Mouse (Mus musculus) heart, postnatal 36 days (tissue): ENCODE measurements around the gene 4931429L15Rik. TPM values are rescaled to one million over a fixed set of nuclear protein-coding genes. Genes with fewer than 3 reads are reported as not detected.

Experiments used
- DNase-seq, 2 experiments: peaks; one replicate each; pipeline ENCODE4 v3.0.0; 2021 to 2022
- intact Hi-C: fragments of 180-260 bp; cut with DNase I; formaldehyde crosslinking; loops from one replicate; pipeline ENCODE4 v1.15.1; 2025
- total RNA-seq, 2 experiments: library from RNA; stranded (reverse); gene quantifications; 2 replicates each; pipeline ENCODE4 v1.2.3; 2021

The 4931429L15Rik gene
- total RNA-seq, 2 experiments from 2014 or later = not detected

DNA sequence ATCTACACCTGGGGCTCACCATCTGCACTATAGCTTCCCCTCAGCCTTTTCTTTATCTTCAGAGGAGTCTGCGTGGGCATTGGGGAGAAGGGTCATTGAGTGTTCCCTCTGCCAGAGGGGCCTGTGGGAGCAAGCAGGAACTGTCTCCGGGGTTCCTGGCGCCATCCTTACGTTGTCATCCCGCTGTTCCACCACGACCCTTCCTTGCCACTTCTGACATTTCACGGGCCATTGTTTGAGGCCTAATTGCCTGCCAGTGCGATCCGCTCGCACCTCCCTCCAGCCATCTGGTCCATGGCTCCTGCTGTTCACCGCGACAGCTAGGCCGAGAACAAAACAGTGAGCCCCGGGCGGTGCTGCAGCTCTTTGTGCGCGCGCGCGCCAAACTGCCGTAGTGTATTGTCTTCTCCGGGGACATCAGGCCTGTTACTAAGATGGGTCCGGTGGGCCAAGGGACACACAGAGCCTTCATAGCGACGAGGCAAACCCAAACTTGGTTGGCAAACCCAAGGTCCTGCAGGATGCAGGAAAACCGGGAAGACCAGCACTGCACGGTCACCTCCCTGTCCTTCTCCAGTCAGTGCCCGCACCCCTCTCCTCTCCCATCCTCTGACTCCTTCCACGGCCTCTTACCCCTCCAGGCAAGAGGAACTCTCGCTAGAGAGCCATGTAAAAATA, 8.9 kb upstream of the 4931429L15Rik start:
- intact Hi-C loops = no loop called here
- DNase-seq = peak; percentile 14 to 18

DNA sequence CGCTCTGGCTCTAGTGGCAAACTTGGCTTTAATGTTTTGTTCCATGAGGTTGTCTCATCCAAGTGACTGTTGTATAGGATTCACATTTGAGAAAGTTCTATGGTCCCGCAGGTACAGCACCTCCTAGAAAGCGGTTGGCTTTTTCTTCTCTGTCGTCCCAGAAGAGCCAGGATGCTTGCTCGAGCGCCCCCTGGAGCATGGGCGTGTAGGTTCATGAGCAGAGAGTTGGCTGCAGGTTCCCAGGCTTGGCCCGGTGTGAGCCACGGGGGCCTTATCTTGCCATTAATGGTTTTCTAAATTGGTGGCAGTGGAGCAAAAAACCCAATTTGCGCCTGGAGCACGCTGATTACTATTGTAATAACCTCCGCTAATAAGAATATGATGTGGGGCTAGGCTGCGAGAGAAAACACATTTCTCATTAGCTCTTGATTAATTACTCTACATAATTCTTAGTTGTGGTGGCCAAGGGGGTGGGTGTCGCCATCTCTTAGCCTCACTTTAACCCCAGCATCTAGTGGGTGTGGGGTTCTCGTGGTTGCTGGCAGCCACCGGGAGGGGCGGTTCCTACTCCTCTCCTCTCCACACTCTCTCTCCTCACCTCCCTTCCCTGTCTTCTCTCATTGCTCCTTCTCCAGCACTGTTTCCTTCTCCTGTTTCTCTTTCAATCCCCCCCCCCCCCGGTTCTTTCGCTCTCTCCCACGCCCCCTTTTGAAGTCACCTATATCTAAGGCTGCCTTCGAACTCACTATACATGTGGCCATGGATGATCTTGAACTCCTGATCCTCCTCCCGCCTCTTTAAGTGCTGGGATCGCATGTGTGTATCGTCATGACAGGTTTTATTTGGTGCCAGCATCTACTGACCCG, 8.2 kb upstream of the 4931429L15Rik start:
- intact Hi-C loops = no loop called here
- DNase-seq = no peak

DNA sequence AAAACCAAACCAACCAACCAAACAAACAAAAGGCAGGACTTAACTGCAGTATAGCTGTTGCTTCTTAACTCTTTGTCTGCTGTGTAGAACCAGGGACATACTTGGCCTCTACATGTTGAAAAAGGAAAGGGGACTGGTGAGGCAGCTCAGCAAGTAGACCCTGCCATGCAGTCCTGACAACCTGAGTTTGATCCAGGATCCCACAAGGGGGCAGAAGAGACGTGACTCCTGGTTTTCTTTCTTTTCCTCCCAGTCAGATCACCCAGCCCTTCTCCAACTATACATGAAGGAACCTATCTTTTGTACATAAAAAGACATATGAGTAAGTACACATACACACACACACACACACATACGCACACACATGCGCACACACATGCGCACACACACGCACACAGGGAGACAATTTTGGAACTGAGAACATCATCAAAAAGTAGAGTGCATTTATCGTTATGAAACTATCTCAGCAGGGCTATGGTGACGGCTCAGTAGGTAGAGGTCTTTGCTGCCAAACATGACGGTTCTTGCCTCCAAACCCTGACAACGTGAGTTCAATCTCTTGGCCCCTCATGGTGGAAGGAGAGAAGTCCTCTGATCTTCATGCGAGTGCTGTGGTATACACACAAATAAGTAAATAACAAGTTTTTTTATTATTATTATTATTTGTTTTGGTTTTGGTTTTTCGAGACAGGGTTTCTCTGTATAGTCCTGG, 7.1 kb upstream of the 4931429L15Rik start:
- no peak for DNase-seq
- intact Hi-C loops = no loop called here

DNA sequence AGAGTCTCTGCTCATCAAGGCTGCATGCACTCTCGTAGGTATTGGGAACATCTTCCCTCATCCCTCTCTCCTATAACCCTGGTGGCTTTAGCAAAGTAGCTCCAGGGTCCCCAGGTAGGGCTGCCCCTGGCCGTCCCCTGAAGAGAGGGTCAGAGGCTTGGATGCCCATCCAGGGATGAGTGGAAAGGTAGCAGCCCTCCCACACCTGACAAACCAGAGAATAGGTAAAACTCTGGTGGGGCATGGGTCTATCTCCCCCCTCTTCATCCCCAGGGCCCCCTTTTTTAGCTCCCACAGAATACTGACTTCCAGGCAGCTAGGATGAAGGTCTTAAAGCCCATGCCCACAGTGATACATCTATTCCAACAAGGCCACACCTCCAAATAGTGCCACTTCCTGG, 675 bp upstream of the 4931429L15Rik start:
- intact Hi-C loops = no loop called here
- DNase-seq = no peak

DNA sequence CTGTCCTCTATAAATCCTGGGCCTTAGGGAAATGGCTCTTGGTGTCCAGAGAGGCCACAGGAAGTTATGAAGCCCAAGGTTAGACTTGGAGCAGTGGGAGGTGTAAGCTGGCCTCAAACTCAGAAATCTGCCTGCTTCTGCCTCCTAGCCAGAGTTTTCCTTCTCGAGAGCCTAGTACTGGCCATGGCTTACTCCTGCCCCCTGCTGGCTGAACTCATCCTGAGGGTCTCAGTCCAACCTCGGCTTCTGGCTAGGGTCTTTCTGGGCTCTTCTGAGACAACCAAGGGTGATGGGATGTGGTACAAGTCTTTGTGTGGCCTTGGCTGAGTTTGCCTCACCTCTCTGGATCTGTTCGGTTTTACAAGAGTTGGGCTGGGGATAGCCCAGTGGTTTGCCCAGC, 1.8 kb downstream of the 4931429L15Rik start:
- intact Hi-C loops = no loop called here
- no peak for DNase-seq

DNA sequence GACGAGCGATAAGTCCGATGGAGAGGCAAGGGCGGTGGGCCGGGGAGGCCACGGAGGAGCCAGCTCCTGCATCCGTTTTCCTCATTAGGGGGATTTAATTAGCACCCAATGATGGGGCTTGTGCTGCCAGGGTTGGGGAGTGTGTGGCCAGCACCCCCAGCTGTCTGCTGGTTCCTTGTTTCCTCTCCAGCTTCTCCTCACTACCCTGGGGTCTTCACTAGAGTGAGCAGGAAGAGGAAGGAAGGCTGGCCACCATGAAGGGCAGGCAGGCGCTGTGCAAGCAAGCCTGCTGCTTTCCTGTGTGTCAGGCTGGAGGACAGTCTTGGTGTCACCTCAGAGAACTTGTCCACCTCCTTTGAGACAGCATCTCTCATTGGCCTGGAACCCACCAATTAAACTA, 2.9 kb downstream of the 4931429L15Rik start:
- no peak for DNase-seq
- intact Hi-C loops = no loop called here

DNA sequence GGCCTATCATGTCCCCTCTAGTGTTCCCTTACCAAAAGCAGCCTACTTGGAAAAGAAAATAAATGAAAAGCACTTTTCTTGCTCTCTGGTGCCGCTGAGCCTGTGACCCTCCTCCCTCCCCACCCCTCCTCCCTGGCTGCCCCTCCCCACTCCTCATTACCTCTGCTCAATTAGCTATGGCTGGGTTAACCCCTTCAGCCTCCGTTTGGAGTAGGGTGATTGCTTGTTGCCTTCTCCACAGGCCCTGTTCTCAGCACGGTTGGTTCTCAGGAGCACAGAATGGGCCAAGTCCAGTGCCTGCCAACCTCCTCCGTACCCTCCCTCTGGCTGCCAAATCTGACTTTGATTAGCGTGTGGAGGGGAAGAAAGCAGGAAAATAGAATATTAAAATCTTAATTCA, 3.4 kb downstream of the 4931429L15Rik start:
- intact Hi-C loops = no loop called here
- no peak for DNase-seq

DNA sequence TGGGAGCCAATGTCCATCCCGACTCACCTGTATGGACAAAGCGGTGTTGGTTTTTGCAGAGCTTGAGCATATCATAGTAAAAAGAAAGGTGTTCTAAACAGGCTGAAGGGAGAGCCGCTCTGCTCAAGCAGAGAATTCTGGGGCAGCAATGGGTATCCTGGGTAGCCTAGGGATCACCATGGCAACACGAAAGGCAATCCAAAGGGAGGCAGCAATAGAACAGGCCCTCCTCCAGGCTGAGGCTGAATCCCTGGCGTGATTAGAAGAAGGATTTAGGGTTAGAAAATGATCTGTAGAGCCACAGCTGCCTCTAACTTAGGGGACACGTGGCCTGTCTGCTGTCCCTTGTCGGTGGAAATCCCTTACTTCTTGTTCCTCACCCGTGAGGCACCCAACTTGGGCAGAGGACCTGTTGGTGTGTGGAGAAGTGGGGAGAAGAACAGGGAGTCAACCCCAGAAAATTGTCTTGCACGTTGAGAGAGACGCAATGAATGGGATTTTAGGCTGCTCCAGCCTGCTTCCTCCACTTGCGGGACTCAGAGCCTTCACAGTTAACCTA, 3.9 kb downstream of the 4931429L15Rik start:
- intact Hi-C loops = no loop called here
- no peak for DNase-seq

DNA sequence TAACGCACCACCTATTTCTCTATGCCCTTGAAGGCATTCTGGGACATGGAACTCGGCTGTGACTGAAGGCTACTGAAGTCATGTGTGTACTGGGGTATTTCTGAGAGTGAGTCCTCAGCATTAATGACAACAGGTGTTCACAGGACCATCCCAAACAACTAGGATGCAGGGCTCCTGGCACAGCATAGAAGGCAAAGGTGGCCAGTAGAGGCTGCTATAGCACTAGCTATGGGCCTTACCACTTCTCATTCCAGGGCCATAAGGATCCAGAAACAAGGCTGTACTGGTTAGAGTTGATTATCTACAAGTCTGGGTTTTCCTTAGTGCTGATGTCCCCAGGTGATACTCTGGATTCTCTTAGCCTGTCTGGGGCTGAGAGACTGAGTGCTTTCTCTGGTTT, 4.9 kb downstream of the 4931429L15Rik start:
- intact Hi-C loops = loop anchor here (5.0 kb wide), 1 partner anchor 313 kb away; no protein-coding TSS in a partner anchor
- DNase-seq = no peak

DNA sequence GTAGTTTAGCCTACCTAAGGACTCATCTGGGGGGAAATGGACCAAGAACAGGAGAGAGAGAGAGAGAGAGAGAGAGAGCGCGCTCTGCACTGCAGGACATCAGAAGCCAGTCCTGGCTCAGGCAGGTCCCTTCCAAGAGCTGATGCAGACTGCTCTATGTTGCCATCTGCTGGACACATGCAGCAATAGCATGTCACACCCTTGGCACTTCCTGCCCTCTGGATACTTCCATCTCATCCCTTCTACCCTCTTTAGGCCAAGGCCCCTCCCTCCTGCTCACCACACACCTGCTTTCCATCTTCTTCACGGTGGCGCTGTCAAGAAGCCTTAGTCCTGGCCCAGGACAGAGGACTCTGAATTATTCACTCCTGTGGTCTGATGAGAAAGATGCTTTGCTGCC, 5.3 kb downstream of the 4931429L15Rik start:
- intact Hi-C loops = loop anchor here (5.0 kb wide), 1 partner anchor 312 kb away; no protein-coding TSS in a partner anchor
- peak; percentile 67 to 72 for DNase-seq

DNA sequence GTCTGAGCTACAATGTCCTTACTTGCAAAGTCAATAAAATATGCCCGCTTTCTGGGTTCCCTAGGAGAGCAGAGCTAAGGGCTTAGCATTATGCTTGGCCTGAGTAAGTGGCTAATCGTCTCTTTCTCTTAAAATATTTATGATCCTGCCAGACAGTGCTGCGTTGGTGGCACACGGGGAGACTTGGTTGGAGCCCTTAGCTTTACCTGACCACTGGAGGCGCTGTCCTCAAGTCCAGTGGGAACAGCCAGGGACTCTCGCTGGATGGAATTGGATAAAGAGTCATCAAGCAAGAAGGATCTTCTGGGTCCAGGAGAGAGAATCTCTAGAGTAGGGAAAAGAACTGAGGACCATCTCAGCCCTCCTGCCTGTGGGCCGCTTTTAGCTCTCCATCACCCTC, 10.7 kb downstream of the 4931429L15Rik start:
- intact Hi-C loops = no loop called here
- no peak for DNase-seq

DNA sequence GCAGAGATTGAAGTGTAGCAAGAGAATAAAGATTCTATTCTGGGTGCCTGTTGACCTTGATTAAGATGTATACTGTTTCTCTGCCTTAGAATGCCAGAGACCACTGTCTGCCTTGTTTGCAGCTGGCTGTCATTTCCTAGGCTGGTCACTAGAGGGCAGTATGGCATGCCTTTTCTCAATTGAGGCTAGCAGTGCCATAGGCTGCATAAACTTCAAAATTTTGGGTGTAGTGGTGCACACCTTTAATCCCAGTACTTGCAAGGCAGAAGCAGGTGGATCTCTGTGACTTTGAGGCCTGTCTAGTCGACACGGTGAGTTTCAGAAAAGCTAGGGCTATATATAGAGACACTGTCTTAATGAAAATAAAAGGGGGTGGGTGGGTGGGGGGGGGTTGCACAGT, 17.6 kb downstream of the 4931429L15Rik start:
- DNase-seq = peak; percentile 30 to 41
- intact Hi-C loops = no loop called here

DNA sequence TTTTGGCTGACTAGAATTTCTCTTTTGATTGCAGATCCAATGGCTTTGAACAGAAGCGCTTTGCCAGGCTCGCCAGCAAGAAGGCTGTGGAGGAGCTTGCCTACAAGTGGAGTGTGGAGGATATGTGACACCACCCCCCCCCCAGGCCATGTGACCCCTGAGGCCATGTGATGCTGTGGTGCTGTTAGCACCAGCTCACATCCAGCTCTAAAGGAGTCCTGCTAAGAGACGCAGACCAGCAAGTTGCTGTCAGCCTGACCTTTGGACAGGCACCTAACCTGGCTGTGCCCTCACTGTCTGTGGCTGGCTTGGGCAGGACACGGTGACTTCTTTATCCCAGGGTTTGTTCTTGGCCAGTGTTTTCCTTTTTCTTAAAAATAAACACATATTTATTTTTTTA, 21.4 kb downstream of the 4931429L15Rik start:
- intact Hi-C loops = no loop called here

DNA sequence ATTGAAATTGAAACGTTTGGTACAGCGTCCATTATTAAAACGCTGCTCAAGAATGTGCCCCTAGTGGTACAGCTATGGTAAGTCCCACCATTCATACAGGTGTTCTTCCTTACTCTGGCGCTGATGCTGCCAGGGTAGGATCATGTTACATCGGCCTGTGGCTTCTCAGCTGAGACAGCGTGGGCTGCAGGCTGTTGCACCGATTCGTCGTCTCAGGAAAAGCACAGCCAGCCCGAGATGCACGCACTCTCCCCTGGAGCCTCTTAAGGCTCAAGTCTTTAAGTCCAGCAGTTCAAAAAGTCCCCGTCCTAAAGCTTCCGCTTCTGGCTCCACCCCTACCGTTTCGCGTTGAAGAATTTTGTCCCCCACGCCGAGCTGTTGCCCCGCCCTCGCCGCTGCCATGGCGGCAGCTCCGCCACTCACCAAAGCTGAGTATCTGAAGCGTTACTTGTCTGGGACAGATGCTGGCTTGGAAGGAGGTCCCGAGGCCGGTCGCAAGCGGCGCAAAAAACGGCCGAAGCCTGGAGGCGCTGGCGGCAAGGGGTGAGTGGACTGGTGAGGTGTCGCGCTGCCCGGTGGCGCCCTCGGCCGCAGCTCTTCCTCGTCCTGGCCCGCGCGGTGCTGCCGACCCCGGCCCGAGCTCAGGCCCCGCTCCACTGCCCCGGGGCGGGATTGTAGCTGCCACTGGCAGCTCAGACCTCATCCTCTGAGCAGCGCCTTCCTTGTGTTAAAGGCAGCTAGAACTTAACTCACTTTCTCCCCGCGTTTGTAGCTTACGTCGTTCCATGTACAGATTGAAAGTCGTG, 37.0 kb downstream of the 4931429L15Rik start, which contains the start of gene Bud13:
TSS of gene Bud13 (plus strand) at position 378 of the 806 bp plus-strand sequence.
- DNase-seq = peak; percentile 98 to 99
- intact Hi-C loops = loop anchor here (1.0 kb wide), 1 partner anchor 10 kb away; the partner anchor contains the start of gene Zpr1

More for the DNA sequence above, 21.4 kb downstream of the 4931429L15Rik start:
- no peak for DNase-seq

DNA sequence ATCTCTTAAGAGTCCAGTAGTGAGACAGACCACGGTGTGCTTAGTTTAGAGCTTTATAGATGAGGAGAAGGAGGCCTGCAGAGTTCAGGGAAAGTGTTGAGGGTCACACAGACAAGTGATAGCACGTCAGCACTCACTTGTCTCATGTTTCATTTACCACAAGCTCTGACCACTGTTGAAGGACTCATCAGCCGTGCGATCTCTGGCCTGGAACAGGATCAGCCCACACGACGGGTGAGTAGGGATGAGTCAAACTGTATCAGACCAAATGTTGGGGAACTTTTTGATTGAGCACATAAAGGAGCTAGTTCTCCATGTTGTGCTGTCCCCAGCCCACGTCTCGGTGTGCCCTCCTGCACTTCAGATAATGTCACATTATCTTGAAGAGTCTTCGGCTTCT, 45.3 kb downstream of the 4931429L15Rik start:
- intact Hi-C loops = loop anchor here (5.0 kb wide), 1 partner anchor 367 kb away; the partner anchor contains the start of genes Pcsk7 and Rnf214

DNA sequence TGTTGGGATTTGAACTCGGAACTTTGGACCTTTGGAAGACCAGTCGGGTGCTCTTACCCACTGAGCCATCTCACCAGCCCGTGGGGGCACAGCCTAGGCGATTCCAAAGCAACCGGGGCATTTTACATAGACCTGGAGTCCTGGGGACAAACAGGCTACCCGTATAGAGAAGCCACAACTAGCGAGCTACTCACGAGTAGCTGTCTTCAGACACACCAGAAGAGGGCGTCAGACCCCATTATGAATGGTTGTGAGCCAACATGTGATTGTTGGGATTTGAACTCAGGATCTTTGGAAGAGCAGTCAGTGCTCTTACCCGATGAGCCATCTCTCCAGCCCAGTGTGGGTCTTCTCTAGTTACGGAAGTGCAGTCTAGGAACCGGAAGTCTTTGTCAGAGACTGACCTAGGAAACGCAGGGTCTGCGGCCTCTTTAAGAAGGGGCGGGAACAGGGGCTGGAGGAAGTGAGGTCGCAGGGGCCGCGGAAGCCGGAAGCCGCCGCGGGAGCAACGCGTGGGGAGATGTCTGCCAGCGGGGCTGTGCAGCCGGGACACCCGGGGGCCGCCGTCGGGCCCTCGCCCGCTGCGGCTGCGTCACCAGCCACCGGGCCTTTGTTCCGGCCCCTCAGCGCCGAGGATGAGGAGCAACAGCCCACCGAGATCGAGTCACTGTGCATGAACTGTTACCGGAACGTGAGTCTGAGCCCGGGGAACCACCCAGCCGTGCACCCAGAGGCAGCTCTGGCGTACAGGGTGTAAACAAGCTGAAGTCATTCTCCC, 46.9 kb downstream of the 4931429L15Rik start, which contains the start of gene Zpr1:
TSS of gene Zpr1 (plus strand) at position 388 of the 778 bp plus-strand sequence.
- peak; percentile 87 to 89 for DNase-seq
- intact Hi-C loops = loop anchor here (1.0 to 5.0 kb wide), 2 partner anchors 9 to 366 kb away; partner anchors contain the start of genes Pcsk7 and Rnf214

More for the DNA sequence above, 45.3 kb downstream of the 4931429L15Rik start:
- no peak for DNase-seq

DNA sequence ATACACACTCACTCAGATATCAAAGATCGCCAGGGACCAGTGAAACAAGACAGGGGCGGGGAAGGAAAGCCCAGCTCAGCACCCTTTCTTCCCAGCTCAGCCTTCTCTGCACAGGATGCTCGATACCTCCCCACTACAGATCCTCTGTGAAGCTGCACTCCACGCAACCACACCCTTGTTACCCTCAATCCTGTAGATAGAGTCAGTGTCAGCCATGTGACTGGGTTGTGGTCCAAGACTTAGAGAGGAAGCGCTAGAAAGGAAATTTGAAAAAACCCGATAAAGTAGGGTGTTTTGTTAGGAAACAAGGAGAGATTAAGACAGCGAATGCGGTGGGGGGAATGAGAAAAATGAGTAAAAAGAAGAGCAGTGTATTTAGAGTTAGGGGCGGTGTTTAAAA, 47.7 kb downstream of the 4931429L15Rik start:
- intact Hi-C loops = loop anchor here (5.0 kb wide), 1 partner anchor 365 kb away; the partner anchor contains the start of genes Pcsk7 and Rnf214
- no peak for DNase-seq

DNA sequence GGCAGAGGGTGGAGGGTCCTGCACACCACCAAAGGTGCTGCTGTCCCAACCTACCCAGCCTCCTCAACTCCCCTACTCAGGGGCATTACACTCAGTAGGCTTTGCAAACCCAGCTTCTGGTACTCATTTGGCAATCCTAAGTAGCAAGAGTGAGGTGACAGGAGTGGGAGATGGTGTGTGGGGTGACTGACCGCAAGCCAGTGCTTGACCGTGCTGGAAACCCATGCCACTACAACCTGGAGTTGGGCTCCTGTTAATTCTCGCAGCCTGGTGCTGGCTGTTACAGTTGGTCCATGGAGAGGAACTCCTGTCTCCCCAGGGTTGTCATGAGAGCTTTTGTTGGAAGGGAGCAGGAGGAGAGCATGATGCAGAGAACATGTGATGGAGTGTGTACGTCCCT, 49.0 kb downstream of the 4931429L15Rik start:
- intact Hi-C loops = loop anchor here (5.0 kb wide), 1 partner anchor 363 kb away; the partner anchor contains the start of genes Pcsk7 and Rnf214
- no peak for DNase-seq
